Mouse (Mus musculus) hindbrain, embryonic 16.5 days (tissue): ENCODE data around the gene Vmn2r3. TPM values are rescaled to one million over a fixed set of nuclear protein-coding genes. Genes with fewer than 3 reads are reported as not detected.
"Not testable (repeated sequence)": the region's sequence is repeated elsewhere in the genome, so short reads cannot be mapped to it uniquely, and the experiment has no call there.

ENCODE experiments used
- ATAC-seq: fragments of 200-750 bp; cut with Nextera tagmentation; 2 replicates; pipeline ENCODE4 v1.8.0; 2017; ENCODE audit warnings: moderate TSS enrichment, moderate library complexity
- H3K27ac ChIP-seq: fragments of 300-500 bp; sonication (generic); 2 replicates; pipeline ENCODE4 v1.5.1; 2014; ENCODE audit warnings: low read depth, mild to moderate bottlenecking, control low read depth, low read length, moderate library complexity
- H3K27me3 ChIP-seq: fragments of 300-500 bp; sonication (generic); replicated peaks from 2 replicates; pipeline ENCODE4 v1.6.1; 2014; ENCODE audit warnings: low read length; ENCODE audit not compliant: control insufficient read depth, insufficient read depth
- H3K36me3 ChIP-seq: fragments of 300-500 bp; sonication (generic); 2 replicates; pipeline ENCODE4 v1.6.1; 2014; ENCODE audit warnings: mild to moderate bottlenecking, low read length, moderate library complexity, mixed read lengths; ENCODE audit not compliant: control insufficient read depth, insufficient read depth
- H3K4me1 ChIP-seq: fragments of 300-500 bp; sonication (generic); 2 replicates; pipeline ENCODE4 v1.6.1; 2014; ENCODE audit warnings: low read depth, low read length; ENCODE audit not compliant: control insufficient read depth, insufficient read depth
- H3K4me2 ChIP-seq: fragments of 300-500 bp; sonication (generic); 2 replicates; pipeline ENCODE4 v1.6.1; 2014; ENCODE audit warnings: mild to moderate bottlenecking, low read length, control low read depth, moderate library complexity
- H3K4me3 ChIP-seq: fragments of 300-500 bp; sonication (generic); 2 replicates; pipeline ENCODE4 v1.5.1; 2014; ENCODE audit warnings: mild to moderate bottlenecking, low read length, control low read depth, moderate library complexity
- H3K9ac ChIP-seq: fragments of 300-500 bp; sonication (generic); 2 replicates; pipeline ENCODE4 v1.6.1; 2014; ENCODE audit warnings: low read depth, mild to moderate bottlenecking, control low read depth, low read length, moderate library complexity
- H3K9me3 ChIP-seq: fragments of 300-500 bp; sonication (generic); 2 replicates; pipeline ENCODE4 v1.6.1; 2014; ENCODE audit warnings: mild to moderate bottlenecking, low read length, moderate library complexity; ENCODE audit not compliant: control insufficient read depth
- WGBS: fragments of 180-500 bp; shearing (Covaris S2); extraction: QIAGEN DNeasy Blood & Tissue Kit; methylation state at CpG from one replicate; pipeline ENCODE4 v1.1.7; 2014; 5-methylcytosine and 5-hydroxymethylcytosine counted together
- polyA plus RNA-seq: library from polyadenylated mRNA; unstranded; fragments of >200 nt; fragmentation: Nextera tagmentation; extraction: Ambion mirVana; gene quantifications from 2 replicates; pipeline ENCODE4 v1.2.1, GENCODE M21; 2015

Gene Vmn2r3
- polyA plus RNA-seq, 1 experiment from 2014 or later: 0.03 TPM

DNA sequence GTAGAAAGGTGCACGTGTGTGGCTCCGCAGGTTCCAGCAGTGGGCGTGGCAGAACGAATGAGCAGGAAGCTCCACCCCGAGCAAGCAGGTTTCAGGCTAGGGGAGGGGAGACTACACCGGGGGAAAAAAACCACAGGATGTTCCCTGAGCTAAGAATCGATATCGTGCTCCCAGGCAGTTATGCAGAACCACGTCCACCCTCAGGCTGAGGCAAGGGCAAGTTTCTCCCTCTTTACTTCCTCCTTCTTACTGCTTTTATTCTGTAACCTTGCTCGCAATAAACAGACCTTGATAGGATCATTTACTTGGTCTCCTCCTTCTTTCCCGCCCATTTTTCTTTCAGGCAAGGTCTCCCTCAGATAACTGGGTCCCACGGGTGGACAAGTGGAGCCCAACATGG is 55.9 kb downstream of the Vmn2r3 start:
- not testable (repeated sequence) for H3K27me3 ChIP-seq

DNA sequence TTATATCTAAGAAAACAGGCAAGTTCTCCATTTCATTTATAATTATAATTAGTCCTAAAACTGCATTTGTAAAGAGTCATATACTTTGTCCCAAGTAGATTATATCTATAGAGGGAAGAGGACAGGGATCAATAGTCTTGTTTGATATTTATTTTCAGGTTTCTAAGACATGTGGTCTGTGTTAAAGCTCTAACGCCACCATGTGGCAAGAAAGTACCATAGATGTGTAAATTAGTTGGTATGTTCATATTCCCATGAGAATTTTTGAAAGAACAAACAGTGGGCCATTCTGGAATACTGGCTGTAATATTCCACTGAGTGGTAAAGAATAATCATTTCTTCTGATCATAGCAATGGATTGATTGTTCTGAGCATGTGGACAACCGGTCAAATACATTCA is 62.3 kb downstream of the Vmn2r3 start:
- H3K4me3 ChIP-seq: no peak overlapping the region
- ATAC-seq: no peak
- H3K36me3 ChIP-seq: no peaks in the 10 kb centered on the region
- WGBS: 45% methylated on average over 2 of the region's 2 CpGs
- H3K27me3 ChIP-seq: no peaks in the 10 kb centered on the region
- no peak overlapping the region for H3K27ac ChIP-seq
- no peak overlapping the region for H3K4me2 ChIP-seq
- H3K4me1 ChIP-seq: no peaks in the 10 kb centered on the region
- H3K9me3 ChIP-seq: no peaks in the 10 kb centered on the region
- H3K9ac ChIP-seq: no peak overlapping the region

More for the DNA sequence above, 55.9 kb downstream of the Vmn2r3 start:
- H3K27ac ChIP-seq, H3K9ac ChIP-seq, H3K9me3 ChIP-seq, H3K36me3 ChIP-seq, H3K4me1 ChIP-seq, ATAC-seq, H3K4me3 ChIP-seq, H3K4me2 ChIP-seq: not testable (repeated sequence)
- 91% methylated on average over 8 of the region's 12 CpGs for WGBS

Other genes with a start within 250 kb of the Vmn2r3 start
- 0.10 and 0.12 TPM in 2 replicates for gene Vmn2r1, start 208.2 kb downstream of the Vmn2r3 start, polyA plus RNA-seq
- 0.05 and 0.08 TPM in 2 replicates for gene Vmn2r2, start 147.8 kb downstream of the Vmn2r3 start, polyA plus RNA-seq
- not detected in 2 replicates for gene Vmn2r4, start 125.7 kb upstream of the Vmn2r3 start, polyA plus RNA-seq
- not detected in 2 replicates for gene Vmn2r5, start 220.1 kb upstream of the Vmn2r3 start, polyA plus RNA-seq